Mouse (Mus musculus): Measurements from ENCODE around the gene Cklf. TPM values are rescaled to one million over a fixed set of nuclear protein-coding genes. Genes with fewer than 3 reads are reported as not detected.

Gene Cklf
- polyA plus RNA-seq (2015; fragmentation: Nextera tagmentation; extraction: Ambion mirVana), result 41.3 and 44.1 TPM in 2 replicates

DNA sequence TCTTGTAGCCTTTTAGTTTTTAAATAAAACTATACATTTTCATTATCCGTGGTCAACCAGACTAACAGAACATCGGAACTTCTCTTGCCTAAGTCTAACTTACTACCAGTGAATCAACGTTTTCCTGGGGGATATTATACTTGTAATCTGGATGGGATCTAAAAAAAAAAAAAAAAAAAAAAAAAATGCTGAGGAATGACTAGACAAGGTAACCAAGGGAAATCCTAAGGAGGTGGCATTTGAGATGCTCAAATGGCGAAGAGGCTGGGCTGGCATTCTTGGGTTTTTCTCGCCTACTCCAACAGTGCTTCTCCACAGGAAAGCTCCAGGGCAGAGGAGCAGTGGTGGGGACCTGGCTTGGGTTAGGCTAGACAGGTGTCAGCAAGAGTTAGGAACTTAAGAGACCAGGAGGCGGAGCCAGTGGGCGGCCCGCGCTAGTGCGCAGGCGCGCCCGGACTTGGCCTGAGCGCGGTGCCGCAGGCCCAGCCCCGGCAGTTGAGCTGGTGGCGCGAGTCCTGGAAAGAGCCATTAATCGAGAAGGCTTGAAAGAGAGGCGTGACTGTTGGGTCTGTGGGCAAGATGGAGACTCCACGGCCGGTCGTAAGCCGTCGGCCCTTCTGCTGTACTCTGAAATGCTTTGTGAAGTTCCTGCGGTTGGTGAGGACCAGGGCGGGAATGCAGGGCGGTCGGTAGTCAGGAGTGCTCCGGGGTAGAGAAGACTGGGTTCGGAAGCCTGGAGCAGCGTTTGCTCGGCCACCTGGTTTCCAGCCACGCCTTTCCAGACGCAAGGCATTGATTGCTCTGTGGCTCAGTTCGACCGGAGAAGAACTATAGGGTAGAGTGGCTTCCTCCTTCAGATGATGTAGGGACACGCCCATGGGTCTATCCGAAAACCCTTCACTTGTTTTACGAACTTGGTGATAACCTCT lies at the start of gene Cklf:
Gene Cklf (plus strand): TSS at position 423 of the 929 bp plus-strand sequence.
- H3K4me1 ChIP-seq, result peaks cover 25% of the 10 kb centered on the region
- H3K4me2 ChIP-seq, result peak within 1 kb of the TSS; percentile 71
- peak; percentile 84 for ATAC-seq
- H3K27ac ChIP-seq, result peak within 1 kb of the TSS; percentile 46; the same call in 1 of the 2 replicates
- no peaks in the 10 kb centered on the region for H3K27me3 ChIP-seq
- H3K9ac ChIP-seq, result peak within 1 kb of the TSS; percentile 71
- WGBS, result 3% methylated on average over 41 of the region's 41 CpGs
- H3K4me3 ChIP-seq, result peak within 1 kb of the TSS; percentile 60
- no peaks in the 10 kb centered on the region for H3K36me3 ChIP-seq (ENCODE audit: poor library complexity, severe bottlenecking)
- H3K9me3 ChIP-seq (replicated peaks), result no peaks in the 10 kb centered on the region

GRCm38 (mm10) chr8:104201622-104202021 lies 49.0 kb upstream of the Cklf start:
- H3K36me3 ChIP-seq (ENCODE audit: poor library complexity, severe bottlenecking), result no peaks in the 10 kb centered on the region
- H3K4me1 ChIP-seq, result no peaks in the 10 kb centered on the region
- no peaks in the 10 kb centered on the region for H3K27me3 ChIP-seq
- H3K9ac ChIP-seq, result no peak overlapping the region
- 93% methylated on average over 3 of the region's 3 CpGs for WGBS
- H3K9me3 ChIP-seq (replicated peaks), result no peaks in the 10 kb centered on the region
- H3K4me3 ChIP-seq, result no peak overlapping the region
- H3K27ac ChIP-seq, result no peak overlapping the region
- no peak for ATAC-seq
- H3K4me2 ChIP-seq, result no peak overlapping the region

DNA sequence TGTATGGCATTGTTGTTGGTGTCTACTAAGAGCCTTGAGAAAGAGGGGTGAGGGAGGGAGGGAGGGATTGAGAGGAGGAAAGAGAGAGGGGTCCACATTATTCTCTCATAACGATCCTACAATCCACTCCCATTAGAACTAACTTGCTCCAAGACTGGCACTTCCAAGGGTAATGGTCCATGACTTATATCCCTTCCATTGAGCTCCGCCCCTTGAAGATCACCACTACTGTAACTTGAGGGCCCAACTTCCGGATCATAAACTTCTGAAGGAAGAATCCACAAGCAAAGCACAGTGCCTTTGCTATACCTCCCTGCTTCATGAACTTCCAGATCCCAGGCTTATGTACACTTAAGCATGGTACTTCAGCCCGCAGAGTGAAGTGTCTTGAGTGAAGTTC lies 48.3 kb upstream of the Cklf start:
- 93% methylated on average over 4 of the region's 4 CpGs for WGBS
- Histone ChIP-seq H3K4me1 (no peaks in the 10 kb centered on the region), H3K4me2 (no peak overlapping the region), H3K36me3 (ENCODE audit: poor library complexity, severe bottlenecking) (no peaks in the 10 kb centered on the region), H3K27me3 (no peaks in the 10 kb centered on the region), H3K27ac (no peak overlapping the region), H3K4me3 (no peak overlapping the region), H3K9me3 (replicated peaks) (no peaks in the 10 kb centered on the region), H3K9ac (no peak overlapping the region)
- ATAC-seq, result no peak

DNA sequence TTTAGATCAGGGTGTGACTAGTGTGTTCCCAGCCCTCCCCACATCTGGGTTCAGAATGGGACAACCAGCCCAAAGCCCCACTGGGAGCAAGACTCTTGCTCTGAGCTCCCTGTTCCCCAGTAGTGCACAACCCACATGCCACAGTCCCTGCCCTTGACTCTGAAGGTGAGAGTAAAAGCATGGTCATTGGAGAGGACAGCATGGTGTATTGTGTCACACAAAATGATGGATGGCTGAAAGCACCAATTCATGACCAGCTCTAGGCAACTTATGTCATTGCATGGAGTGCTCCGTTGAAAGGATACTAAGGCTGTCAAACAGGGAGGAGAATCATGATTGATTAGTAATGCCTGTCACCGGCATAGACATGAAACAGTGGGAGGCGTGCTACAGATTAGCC lies 45.4 kb upstream of the Cklf start:
- WGBS, result 81% methylated on average over 3 of the region's 3 CpGs
- Histone ChIP-seq H3K36me3 (ENCODE audit: poor library complexity, severe bottlenecking) (no peaks in the 10 kb centered on the region), H3K4me2 (no peak overlapping the region), H3K9ac (no peak overlapping the region), H3K9me3 (replicated peaks) (0 out of 2 replicates have a peak, but pooled peaks cover 4% of the 10 kb centered on the region), H3K27me3 (no peaks in the 10 kb centered on the region), H3K27ac (no peak overlapping the region), H3K4me1 (no peaks in the 10 kb centered on the region), H3K4me3 (no peak overlapping the region)
- no peak for ATAC-seq

GRCm38 (mm10) chr8:104217601-104218000 lies 33.1 kb upstream of the Cklf start:
- ATAC-seq, result no peak
- 94% methylated on average over 5 of the region's 5 CpGs for WGBS
- Histone ChIP-seq H3K27ac (no peak overlapping the region), H3K4me1 (no peaks in the 10 kb centered on the region), H3K4me3 (no peak overlapping the region), H3K4me2 (no peak overlapping the region), H3K36me3 (ENCODE audit: poor library complexity, severe bottlenecking) (no peaks in the 10 kb centered on the region), H3K9ac (no peak overlapping the region), H3K9me3 (replicated peaks) (no peaks in the 10 kb centered on the region), H3K27me3 (no peaks in the 10 kb centered on the region)

GRCm38 (mm10) chr8:104219079-104219478 lies 31.6 kb upstream of the Cklf start:
- Histone ChIP-seq H3K4me3 (no peak overlapping the region), H3K9me3 (replicated peaks) (no peaks in the 10 kb centered on the region), H3K27me3 (no peaks in the 10 kb centered on the region), H3K4me1 (no peaks in the 10 kb centered on the region), H3K36me3 (ENCODE audit: poor library complexity, severe bottlenecking) (peaks cover 7% of the 10 kb centered on the region), H3K27ac (no peak overlapping the region), H3K9ac (no peak overlapping the region), H3K4me2 (no peak overlapping the region)
- peak; percentile 20 for ATAC-seq
- WGBS, result 21% methylated on average over 11 of the region's 11 CpGs

- H3K9ac ChIP-seq, result no peak overlapping the region
- 43% methylated on average over 5 of the region's 5 CpGs for WGBS
- no peak overlapping the region for H3K27ac ChIP-seq
- no peaks in the 10 kb centered on the region for H3K9me3 ChIP-seq (replicated peaks)
- peaks cover 15% of the 10 kb centered on the region for H3K36me3 ChIP-seq (ENCODE audit: poor library complexity, severe bottlenecking)
- peak; percentile 65; the same call in 1 of the 2 replicates for ATAC-seq
- H3K4me2 ChIP-seq, result no peak overlapping the region
- no peaks in the 10 kb centered on the region for H3K27me3 ChIP-seq
- H3K4me3 ChIP-seq, result no peak overlapping the region
- H3K4me1 ChIP-seq, result no peaks in the 10 kb centered on the region
Measured at GRCm38 (mm10) chr8:104219806-104220205, 30.9 kb upstream of the Cklf start.

- Histone ChIP-seq H3K27ac (no peak overlapping the region), H3K4me1 (no peaks in the 10 kb centered on the region), H3K9me3 (replicated peaks) (no peaks in the 10 kb centered on the region), H3K36me3 (ENCODE audit: poor library complexity, severe bottlenecking) (peaks cover 86% of the 10 kb centered on the region), H3K4me3 (no peak overlapping the region), H3K4me2 (no peak overlapping the region), H3K27me3 (no peaks in the 10 kb centered on the region), H3K9ac (no peak overlapping the region)
- ATAC-seq, result no peak
- WGBS, result 94% methylated on average over 5 of the region's 5 CpGs
Measured at GRCm38 (mm10) chr8:104227048-104227447, 23.6 kb upstream of the Cklf start.

- no peak overlapping the region for H3K9ac ChIP-seq
- H3K36me3 ChIP-seq (ENCODE audit: poor library complexity, severe bottlenecking), result peaks cover 97% of the 10 kb centered on the region
- 95% methylated on average over 9 of the region's 9 CpGs for WGBS
Measured at GRCm38 (mm10) chr8:104230377-104230776, 20.3 kb upstream of the Cklf start.

GRCm38 (mm10) chr8:104232039-104232438 lies 18.6 kb upstream of the Cklf start:
- Histone ChIP-seq H3K36me3 (ENCODE audit: poor library complexity, severe bottlenecking) (peaks cover 97% of the 10 kb centered on the region), H3K9ac (no peak overlapping the region), H3K4me1 (no peaks in the 10 kb centered on the region), H3K27ac (no peak overlapping the region), H3K4me3 (no peak overlapping the region), H3K27me3 (no peaks in the 10 kb centered on the region), H3K9me3 (replicated peaks) (no peaks in the 10 kb centered on the region), H3K4me2 (no peak overlapping the region)
- ATAC-seq, result no peak
- WGBS, result 93% methylated on average over 4 of the region's 4 CpGs

More at GRCm38 (mm10) chr8:104230377-104230776, 20.3 kb upstream of the Cklf start:
- no peak overlapping the region for H3K27ac ChIP-seq
- H3K4me1 ChIP-seq, result no peaks in the 10 kb centered on the region
- no peaks in the 10 kb centered on the region for H3K27me3 ChIP-seq
- no peak for ATAC-seq
- no peak overlapping the region for H3K4me2 ChIP-seq
- no peak overlapping the region for H3K4me3 ChIP-seq
- H3K9me3 ChIP-seq (replicated peaks), result no peaks in the 10 kb centered on the region

GRCm38 (mm10) chr8:104232919-104233318 lies 17.7 kb upstream of the Cklf start:
- no peak overlapping the region for H3K27ac ChIP-seq
- no peak overlapping the region for H3K4me3 ChIP-seq
- no peaks in the 10 kb centered on the region for H3K27me3 ChIP-seq
- no peaks in the 10 kb centered on the region for H3K9me3 ChIP-seq (replicated peaks)
- ATAC-seq, result no peak
- H3K4me2 ChIP-seq, result no peak overlapping the region
- H3K36me3 ChIP-seq (ENCODE audit: poor library complexity, severe bottlenecking), result peaks cover 97% of the 10 kb centered on the region
- H3K4me1 ChIP-seq, result no peaks in the 10 kb centered on the region
- H3K9ac ChIP-seq, result no peak overlapping the region
- WGBS, result 95% methylated on average over 5 of the region's 5 CpGs

DNA sequence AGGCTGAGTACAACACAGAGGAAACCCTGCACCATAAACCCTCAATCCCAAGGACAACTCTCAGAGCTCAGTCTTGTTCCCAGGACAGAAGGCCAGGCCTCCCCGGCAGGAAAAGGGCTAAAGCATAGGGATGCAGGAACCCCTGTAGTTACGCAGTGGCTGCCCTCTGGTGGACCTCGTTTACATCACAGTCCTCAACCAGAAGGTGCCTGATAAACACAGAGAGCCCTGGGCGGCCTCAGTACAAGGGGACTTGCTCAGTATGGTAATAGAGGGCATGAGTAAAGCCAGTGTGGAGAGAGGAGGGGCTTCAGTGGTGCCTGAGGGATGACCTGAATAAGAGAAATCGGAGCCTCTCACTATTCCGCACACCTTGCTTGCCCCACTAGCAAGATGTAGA lies 16.1 kb upstream of the Cklf start:
- WGBS, result 50% methylated on average over 6 of the region's 6 CpGs
- Histone ChIP-seq H3K27me3 (no peaks in the 10 kb centered on the region), H3K4me2 (no peak overlapping the region), H3K27ac (no peak overlapping the region), H3K4me3 (no peak overlapping the region), H3K4me1 (no peaks in the 10 kb centered on the region), H3K9ac (no peak overlapping the region), H3K36me3 (ENCODE audit: poor library complexity, severe bottlenecking) (peaks cover 98% of the 10 kb centered on the region), H3K9me3 (replicated peaks) (no peaks in the 10 kb centered on the region)
- ATAC-seq, result peak; percentile 53; the same call in 1 of the 2 replicates
